Mouse (Mus musculus): ENCODE measurements at regions not wholly inside any gene's neighbourhood (a gene's known extent, or its start where the extent isn't known, plus 50 kb on each side); places are given as distances from the start of the nearest gene placed in this dataset.

DNA sequence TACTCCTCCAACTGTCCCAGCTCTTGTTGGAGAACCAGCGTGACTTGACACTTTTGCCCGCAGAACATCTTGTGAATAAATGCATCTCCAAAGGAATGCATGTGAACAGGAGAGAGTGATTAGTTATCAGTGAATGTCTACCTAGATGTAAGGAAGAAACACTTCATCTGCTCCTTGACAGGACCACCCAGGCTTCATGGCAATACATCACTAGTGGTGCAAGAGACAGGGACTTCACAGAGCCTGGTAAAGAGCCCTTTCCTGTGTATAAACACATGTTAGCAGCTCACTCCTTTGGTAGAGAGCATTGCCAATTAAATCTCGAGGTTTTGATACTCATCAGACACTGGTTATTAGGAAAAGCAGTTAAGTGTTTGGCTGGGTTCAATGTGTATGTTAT, 229.3 kb upstream of the Tet2 start:
- Histone ChIP-seq H3K27me3 (ENCODE audit: control insufficient read depth, insufficient read depth, low read length) (no peaks in the 10 kb centered on the region), H3K36me3 (ENCODE audit: control insufficient read depth, insufficient read depth, low read length) (no peaks in the 10 kb centered on the region), H3K4me1 (ENCODE audit: control insufficient read depth, insufficient read depth, low read length) (no peaks in the 10 kb centered on the region), H3K4me3 (replicated peaks; ENCODE audit: low read length) (no peak overlapping the region), H3K9ac (ENCODE audit: low read length) (no peak overlapping the region), H3K4me2 (ENCODE audit: low read depth, low read length) (no peak overlapping the region), H3K9me3 (replicated peaks; ENCODE audit: control insufficient read depth, low read length) (no peaks in the 10 kb centered on the region), H3K27ac (ENCODE audit: low read length) (no peak overlapping the region)
- ATAC-seq (ENCODE audit: insufficient read depth, low FRiP score) = no peak
- 19% methylated on average over 3 of the region's 3 CpGs for WGBS

DNA sequence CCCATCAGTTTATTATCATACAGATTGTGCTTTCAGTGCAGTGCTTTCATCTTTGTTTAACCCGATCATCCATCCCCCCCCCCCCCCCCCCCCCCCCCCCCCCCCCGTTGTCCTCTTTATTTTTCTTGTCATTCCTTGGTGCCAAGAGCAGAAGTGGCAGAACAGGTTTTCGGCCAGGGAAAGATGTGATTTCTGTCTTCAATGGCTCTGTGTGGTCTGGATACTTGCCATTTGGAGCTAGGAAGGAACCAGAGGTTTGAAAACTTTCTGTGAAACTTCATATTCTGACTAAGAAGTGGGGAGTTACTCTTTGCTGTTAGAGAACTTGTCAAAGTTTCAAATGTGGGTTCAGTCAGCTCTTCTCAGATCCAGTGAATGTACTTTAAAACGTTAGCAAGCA, 231.1 kb upstream of the Tet2 start:
- no peaks in the 10 kb centered on the region for H3K36me3 ChIP-seq (ENCODE audit: control insufficient read depth, insufficient read depth, low read length)
- peak overlapping the region; percentile 46; the same call in 1 of the 2 replicates for H3K27ac ChIP-seq (ENCODE audit: low read length)
- H3K27me3 ChIP-seq (ENCODE audit: control insufficient read depth, insufficient read depth, low read length) = no peaks in the 10 kb centered on the region
- no peak overlapping the region for H3K4me3 ChIP-seq (replicated peaks; ENCODE audit: low read length)
- no peaks in the 10 kb centered on the region for H3K4me1 ChIP-seq (ENCODE audit: control insufficient read depth, insufficient read depth, low read length)
- no peak for ATAC-seq (ENCODE audit: insufficient read depth, low FRiP score)
- H3K9me3 ChIP-seq (replicated peaks; ENCODE audit: control insufficient read depth, low read length) = no peaks in the 10 kb centered on the region
- H3K9ac ChIP-seq (ENCODE audit: low read length) = no peak overlapping the region
- H3K4me2 ChIP-seq (ENCODE audit: low read depth, low read length) = no peak overlapping the region
- 10% methylated on average over 3 of the region's 4 CpGs for WGBS

DNA sequence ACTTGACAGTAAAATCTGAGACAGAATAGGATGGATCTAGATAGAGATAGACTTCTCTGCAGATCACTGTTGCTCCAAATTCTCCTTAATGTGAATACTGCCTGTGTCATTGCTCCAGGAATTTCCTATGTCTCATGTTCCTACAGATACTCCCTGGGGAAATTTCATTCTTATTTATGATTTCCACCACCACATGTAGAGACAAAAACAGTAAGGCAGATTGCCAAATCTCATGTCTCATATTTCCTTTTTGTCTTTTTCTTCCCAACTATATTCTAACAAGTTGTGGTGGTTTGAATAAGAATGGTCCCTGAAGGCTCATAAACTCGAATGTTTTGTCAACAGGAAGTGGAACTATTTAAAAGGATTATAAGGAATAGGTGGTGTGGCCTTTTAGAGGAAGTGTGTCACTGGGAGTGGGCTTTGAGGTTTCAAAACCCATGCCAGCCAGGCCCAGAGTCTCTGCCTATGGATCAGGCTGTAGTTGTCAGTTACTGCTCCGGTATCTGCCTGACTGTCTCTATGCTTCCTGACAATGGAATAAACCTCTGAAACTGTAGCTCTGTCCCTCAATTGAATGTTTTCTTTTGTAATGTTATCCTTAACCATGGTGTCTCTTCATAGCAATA, 234.3 kb upstream of the Tet2 start:
- Histone ChIP-seq H3K36me3 (ENCODE audit: control insufficient read depth, insufficient read depth, low read length) (no peaks in the 10 kb centered on the region), H3K9ac (ENCODE audit: low read length) (no peak overlapping the region), H3K4me1 (ENCODE audit: control insufficient read depth, insufficient read depth, low read length) (no peaks in the 10 kb centered on the region), H3K9me3 (replicated peaks; ENCODE audit: control insufficient read depth, low read length) (no peaks in the 10 kb centered on the region), H3K4me2 (ENCODE audit: low read depth, low read length) (no peak overlapping the region), H3K27me3 (ENCODE audit: control insufficient read depth, insufficient read depth, low read length) (no peaks in the 10 kb centered on the region), H3K27ac (ENCODE audit: low read length) (no peak overlapping the region), H3K4me3 (replicated peaks; ENCODE audit: low read length) (no peak overlapping the region)
- WGBS = 80% methylated on average over 2 of the region's 2 CpGs
- no peak for ATAC-seq (ENCODE audit: insufficient read depth, low FRiP score)

DNA sequence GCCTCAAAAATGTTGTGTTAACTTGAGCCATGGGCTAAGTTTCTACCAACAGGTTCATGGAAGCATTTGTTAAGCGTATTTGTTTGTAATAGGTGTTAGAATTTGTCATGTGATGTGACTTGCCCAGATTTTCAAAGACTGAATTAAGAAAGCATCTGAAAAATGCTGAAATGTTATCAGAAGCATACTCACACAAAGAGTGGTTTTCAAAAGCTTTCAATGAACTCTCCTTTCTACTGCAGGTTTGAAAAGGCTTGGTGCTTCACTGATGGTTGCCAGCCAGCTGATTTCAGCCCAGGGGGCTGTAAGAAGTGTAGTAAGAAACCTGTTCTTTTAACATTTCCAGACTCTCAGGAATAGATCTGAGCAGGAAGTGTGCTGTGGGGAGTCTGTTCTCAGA, 238.1 kb upstream of the Tet2 start:
- Histone ChIP-seq H3K9me3 (replicated peaks; ENCODE audit: control insufficient read depth, low read length) (no peaks in the 10 kb centered on the region), H3K9ac (ENCODE audit: low read length) (no peak overlapping the region), H3K4me3 (replicated peaks; ENCODE audit: low read length) (no peak overlapping the region), H3K27ac (ENCODE audit: low read length) (no peak overlapping the region), H3K36me3 (ENCODE audit: control insufficient read depth, insufficient read depth, low read length) (no peaks in the 10 kb centered on the region), H3K27me3 (ENCODE audit: control insufficient read depth, insufficient read depth, low read length) (no peaks in the 10 kb centered on the region), H3K4me2 (ENCODE audit: low read depth, low read length) (no peak overlapping the region), H3K4me1 (ENCODE audit: control insufficient read depth, insufficient read depth, low read length) (no peaks in the 10 kb centered on the region)
- WGBS = 64% methylated on average over 1 of the region's 1 CpGs
- no peak for ATAC-seq (ENCODE audit: insufficient read depth, low FRiP score)

DNA sequence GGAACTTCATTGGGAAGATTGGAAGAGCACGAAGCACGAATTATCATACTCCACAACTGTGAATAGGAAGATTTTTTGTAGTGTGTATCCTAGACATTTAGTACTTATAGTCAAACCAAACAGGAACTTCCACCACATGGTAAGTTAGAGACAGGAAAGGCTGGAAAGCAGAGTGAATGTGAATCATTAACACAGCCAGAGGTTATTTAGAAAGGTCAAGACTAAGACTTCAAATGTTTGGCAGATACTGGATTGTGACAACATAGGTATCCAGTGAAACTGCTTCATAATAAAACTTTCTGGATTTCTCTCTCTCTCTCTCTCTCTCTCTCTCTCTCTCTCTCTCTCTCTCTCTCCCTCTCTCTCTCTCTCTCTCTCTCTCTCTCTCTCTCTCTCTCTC, 246.4 kb upstream of the Tet2 start:
- 89% methylated on average over 2 of the region's 2 CpGs for WGBS

DNA sequence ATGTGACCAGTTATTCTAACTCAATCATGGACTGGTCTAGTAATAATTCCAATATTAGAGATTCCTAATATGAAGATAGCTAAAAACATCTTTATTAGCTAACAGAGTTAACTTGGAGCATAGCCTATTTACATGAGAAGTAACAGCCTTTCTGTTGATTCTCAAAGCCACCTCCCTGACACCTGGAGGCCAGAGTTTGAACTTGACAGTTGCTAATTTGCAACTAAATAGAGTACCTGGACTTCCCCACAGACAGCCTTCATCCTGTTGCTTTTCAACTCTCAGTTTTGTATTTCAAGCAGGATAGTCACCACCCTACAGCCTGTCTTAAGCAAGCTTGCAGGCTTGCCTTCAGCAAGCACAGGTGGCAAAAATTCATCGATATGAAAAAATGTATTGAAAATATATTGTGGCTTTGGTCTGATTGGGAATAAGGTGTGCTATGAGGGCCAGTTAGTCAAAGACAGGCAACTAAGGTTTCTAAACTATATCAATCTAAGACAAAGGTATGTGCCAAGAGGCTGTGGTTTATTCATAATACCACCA, 264.1 kb upstream of the Tet2 start:
- 75% methylated on average over 1 of the region's 1 CpGs for WGBS
- no peak overlapping the region for H3K9ac ChIP-seq (ENCODE audit: low read length)
- no peak overlapping the region for H3K4me2 ChIP-seq (ENCODE audit: low read depth, low read length)
- no peak overlapping the region for H3K27ac ChIP-seq (ENCODE audit: low read length)
- H3K4me3 ChIP-seq (replicated peaks; ENCODE audit: low read length) = no peak overlapping the region
- no peaks in the 10 kb centered on the region for H3K36me3 ChIP-seq (ENCODE audit: control insufficient read depth, insufficient read depth, low read length)
- no peak for ATAC-seq (ENCODE audit: insufficient read depth, low FRiP score)
- H3K4me1 ChIP-seq (ENCODE audit: control insufficient read depth, insufficient read depth, low read length) = no peaks in the 10 kb centered on the region
- H3K27me3 ChIP-seq (ENCODE audit: control insufficient read depth, insufficient read depth, low read length) = no peaks in the 10 kb centered on the region
- no peaks in the 10 kb centered on the region for H3K9me3 ChIP-seq (replicated peaks; ENCODE audit: control insufficient read depth, low read length)

More for the DNA sequence above, 246.4 kb upstream of the Tet2 start:
- Histone ChIP-seq H3K9me3 (replicated peaks; ENCODE audit: control insufficient read depth, low read length) (no peaks in the 10 kb centered on the region), H3K4me3 (replicated peaks; ENCODE audit: low read length) (no peak overlapping the region), H3K4me1 (ENCODE audit: control insufficient read depth, insufficient read depth, low read length) (no peaks in the 10 kb centered on the region), H3K27me3 (ENCODE audit: control insufficient read depth, insufficient read depth, low read length) (no peaks in the 10 kb centered on the region), H3K4me2 (ENCODE audit: low read depth, low read length) (no peak overlapping the region), H3K27ac (ENCODE audit: low read length) (no peak overlapping the region), H3K36me3 (ENCODE audit: control insufficient read depth, insufficient read depth, low read length) (no peaks in the 10 kb centered on the region), H3K9ac (ENCODE audit: low read length) (no peak overlapping the region)
- ATAC-seq (ENCODE audit: insufficient read depth, low FRiP score) = no peak

DNA sequence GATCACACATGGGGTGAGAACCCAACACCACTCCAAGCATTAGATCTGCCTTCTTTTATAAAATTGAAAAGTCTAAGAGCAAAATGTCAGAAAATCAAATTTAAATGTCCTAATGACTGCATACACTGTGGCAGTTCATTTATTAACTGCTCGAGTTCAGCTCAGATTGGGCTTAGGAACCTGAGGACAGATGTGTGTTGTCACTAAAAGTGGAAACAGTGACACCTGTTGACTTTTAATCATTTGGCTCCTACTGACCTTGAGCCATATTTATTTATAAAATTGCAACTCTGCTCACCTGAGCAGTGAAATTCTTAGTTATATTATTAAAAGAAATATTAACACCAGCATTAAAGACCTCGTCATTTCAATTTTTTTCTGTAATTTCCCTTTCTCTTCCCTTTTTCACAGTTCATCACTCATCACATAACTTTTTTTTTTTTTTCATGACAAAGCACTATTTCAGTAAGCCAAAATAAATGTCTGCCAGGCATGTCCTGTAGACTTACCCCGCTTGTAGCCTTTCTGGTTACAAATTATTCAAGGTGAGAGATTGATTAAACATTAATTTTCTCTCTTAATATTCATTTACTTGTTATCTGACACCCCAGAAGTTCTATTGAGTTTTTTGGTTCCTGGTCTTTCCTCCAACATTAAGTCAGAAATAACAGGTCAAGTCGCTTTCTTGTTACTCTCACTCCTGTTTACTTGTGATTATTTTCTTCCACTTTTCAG, 274.2 kb upstream of the Tet2 start:
- no peaks in the 10 kb centered on the region for H3K4me1 ChIP-seq (ENCODE audit: control insufficient read depth, insufficient read depth, low read length)
- H3K36me3 ChIP-seq (ENCODE audit: control insufficient read depth, insufficient read depth, low read length) = no peaks in the 10 kb centered on the region
- H3K4me2 ChIP-seq (ENCODE audit: low read depth, low read length) = no peak overlapping the region
- H3K4me3 ChIP-seq (replicated peaks; ENCODE audit: low read length) = no peak overlapping the region
- no peak for ATAC-seq (ENCODE audit: insufficient read depth, low FRiP score)
- H3K9ac ChIP-seq (ENCODE audit: low read length) = no peak overlapping the region
- no peaks in the 10 kb centered on the region for H3K27me3 ChIP-seq (ENCODE audit: control insufficient read depth, insufficient read depth, low read length)
- H3K9me3 ChIP-seq (replicated peaks; ENCODE audit: control insufficient read depth, low read length) = no peaks in the 10 kb centered on the region
- no peak overlapping the region for H3K27ac ChIP-seq (ENCODE audit: low read length)
- 55% methylated on average over 4 of the region's 4 CpGs for WGBS

DNA sequence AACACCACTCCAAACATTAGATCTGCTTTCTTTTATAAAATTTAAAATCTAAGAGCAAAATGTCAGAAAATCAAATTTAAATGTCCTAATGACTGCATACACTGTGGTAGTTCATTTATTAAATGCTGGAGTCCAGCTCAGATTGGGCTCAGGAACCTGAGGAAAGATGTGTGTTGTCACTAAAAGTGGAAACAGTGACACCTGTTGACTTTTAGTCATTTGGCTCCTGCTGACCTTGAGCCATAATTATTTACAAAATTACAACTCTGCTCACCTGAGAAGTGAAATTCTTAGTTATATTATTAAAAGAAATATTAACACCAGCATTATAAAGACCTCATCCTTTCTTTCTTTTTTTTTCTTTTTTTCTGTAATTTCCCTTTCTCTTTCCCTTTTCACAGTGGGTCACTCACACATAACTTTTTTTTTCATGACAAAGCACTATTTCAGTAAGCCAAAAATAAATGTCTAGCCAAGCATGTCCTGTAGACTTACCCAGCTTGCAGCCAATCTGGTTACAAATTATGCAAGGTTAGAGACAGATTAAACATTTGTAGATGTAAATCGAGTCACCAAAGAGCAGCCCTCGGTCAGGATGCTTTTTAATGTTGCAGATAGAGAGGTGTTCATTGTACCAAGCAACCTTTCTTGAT, 288.9 kb upstream of the Tet2 start:
- Histone ChIP-seq H3K27ac (ENCODE audit: low read length) (no peak overlapping the region), H3K4me3 (replicated peaks; ENCODE audit: low read length) (no peak overlapping the region), H3K9me3 (replicated peaks; ENCODE audit: control insufficient read depth, low read length) (no peaks in the 10 kb centered on the region), H3K9ac (ENCODE audit: low read length) (no peak overlapping the region), H3K27me3 (ENCODE audit: control insufficient read depth, insufficient read depth, low read length) (no peaks in the 10 kb centered on the region), H3K4me1 (ENCODE audit: control insufficient read depth, insufficient read depth, low read length) (no peaks in the 10 kb centered on the region), H3K36me3 (ENCODE audit: control insufficient read depth, insufficient read depth, low read length) (no peaks in the 10 kb centered on the region), H3K4me2 (ENCODE audit: low read depth, low read length) (no peak overlapping the region)
- WGBS = 75% methylated on average over 2 of the region's 2 CpGs
- ATAC-seq (ENCODE audit: insufficient read depth, low FRiP score) = no peak

DNA sequence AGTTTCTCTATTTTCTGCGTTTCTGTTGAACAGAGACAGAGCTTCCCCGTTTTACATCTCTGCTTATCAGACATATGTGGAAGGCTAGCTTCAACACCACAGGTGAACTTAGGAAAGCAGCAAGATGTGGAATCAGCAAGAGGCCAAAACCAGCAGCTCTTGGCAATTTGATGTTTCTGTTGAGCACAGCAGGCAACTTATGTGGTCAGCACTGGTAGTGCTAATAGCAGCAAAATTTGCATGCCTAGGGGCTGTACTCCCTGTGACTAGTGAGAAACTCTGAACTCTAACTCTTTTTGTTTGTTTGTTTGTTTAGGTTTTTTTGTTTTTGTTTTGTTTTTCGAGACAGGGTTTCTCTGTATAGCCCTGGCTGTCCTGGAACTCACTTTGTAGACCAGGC, 289.5 kb upstream of the Tet2 start:
- WGBS = 83% methylated on average over 3 of the region's 3 CpGs
- no peak for ATAC-seq (ENCODE audit: insufficient read depth, low FRiP score)
- no peak overlapping the region for H3K4me3 ChIP-seq (replicated peaks; ENCODE audit: low read length)

More for the DNA sequence above, 289.5 kb upstream of the Tet2 start:
- Histone ChIP-seq H3K36me3 (ENCODE audit: control insufficient read depth, insufficient read depth, low read length) (no peaks in the 10 kb centered on the region), H3K9me3 (replicated peaks; ENCODE audit: control insufficient read depth, low read length) (no peaks in the 10 kb centered on the region), H3K27me3 (ENCODE audit: control insufficient read depth, insufficient read depth, low read length) (no peaks in the 10 kb centered on the region), H3K27ac (ENCODE audit: low read length) (no peak overlapping the region), H3K4me2 (ENCODE audit: low read depth, low read length) (no peak overlapping the region), H3K9ac (ENCODE audit: low read length) (no peak overlapping the region), H3K4me1 (ENCODE audit: control insufficient read depth, insufficient read depth, low read length) (no peaks in the 10 kb centered on the region)

Data from stomach, embryonic 16.5 days (tissue).